Mouse (Mus musculus) right cerebral cortex, postnatal 36 days (tissue): ENCODE measurements around the gene Rbms3.

Source experiments
- DNase-seq, 2 experiments: peaks; one replicate each; pipeline ENCODE4 v3.0.0; 2022; ENCODE audit warnings: low spot score in 2 of 2, mixed read lengths in 1 of 2

Gene Rbms3

DNA sequence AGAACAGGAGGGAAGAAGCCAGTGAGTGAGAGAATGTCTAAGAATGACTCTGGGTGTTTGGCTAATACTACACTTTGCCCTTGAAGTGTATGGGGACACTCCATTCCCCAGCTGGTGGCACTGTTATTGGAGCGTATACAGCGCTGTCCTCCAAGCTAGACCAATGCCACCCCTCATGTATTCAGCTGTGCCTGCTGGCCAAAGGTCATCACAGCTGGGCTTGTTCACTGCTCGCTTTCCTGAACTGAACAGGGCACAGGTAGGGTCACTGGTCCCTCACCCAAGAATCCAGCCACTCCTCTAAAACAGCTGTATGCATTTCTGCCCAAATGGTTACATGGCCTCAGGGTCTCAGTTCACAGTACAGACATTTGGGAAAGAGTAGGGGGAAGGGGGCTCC is 253.9 kb downstream of the Rbms3 start:
- DNase-seq, result no peak

DNA sequence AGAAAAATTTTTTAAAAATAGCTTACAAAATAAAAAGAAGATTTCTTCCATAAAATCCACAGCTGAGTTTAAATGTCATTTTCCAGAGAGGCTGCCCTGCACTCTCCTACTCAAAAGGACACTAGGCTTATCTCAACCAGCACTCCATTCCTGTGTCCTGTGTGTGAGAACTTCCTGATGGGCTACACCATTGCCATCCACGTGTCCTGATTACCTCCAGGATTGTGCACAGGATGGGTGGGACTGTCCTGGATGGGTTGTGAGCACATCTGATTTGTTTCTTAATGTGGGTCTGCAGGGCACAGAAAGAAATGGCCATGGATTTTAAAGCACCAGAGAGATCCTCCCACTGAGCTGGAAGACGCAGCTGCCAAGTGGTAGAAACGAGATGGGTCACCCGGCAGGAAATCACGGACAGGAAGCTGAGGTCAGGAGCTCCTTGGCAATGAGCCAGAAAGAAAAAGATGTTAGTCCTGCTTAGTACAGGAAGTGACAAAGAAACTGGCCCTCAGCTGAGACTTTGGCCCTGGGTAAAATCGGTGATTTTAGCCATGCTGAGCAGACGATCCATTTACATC is 256.5 kb downstream of the Rbms3 start:
- no peak for DNase-seq

DNA sequence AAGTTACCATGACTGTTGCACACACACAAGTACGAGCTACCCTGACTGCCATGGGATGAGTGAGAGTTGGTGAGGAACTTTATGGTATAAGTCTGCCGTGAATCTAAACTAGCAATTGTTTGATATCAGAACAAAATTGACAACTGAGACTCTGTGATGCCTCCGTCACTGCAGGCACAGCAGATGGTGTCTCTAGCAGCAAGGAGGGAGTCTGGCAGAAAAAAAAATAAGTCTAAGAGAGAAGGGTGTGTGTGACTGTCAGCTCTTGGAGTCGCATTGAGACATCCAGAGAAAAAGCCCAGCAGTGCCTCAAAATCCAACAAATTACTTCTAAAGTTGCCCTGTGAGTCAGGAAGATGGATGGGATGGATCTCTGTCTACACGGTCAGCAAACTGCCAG is 257.7 kb downstream of the Rbms3 start:
- DNase-seq, result no peak

DNA sequence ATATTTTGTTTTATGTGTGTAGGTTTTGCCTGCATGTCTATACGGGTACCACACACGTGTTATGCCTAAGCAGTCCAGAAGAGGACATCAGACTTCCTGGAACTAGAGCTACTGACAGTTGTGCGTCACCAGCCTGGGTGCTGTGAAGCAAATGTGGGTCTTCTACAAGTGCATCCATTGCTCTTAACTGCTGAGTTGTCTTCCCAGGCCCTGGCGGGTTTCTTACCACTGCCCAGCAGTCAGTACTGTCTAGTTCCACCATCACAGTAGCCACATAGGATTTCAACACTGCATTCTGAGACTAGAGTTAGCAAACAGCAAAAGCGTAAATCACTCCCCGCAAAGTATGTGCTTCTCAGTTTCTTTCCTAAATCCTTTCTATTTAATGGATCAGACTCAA is 259.6 kb downstream of the Rbms3 start:
- no peak for DNase-seq

DNA sequence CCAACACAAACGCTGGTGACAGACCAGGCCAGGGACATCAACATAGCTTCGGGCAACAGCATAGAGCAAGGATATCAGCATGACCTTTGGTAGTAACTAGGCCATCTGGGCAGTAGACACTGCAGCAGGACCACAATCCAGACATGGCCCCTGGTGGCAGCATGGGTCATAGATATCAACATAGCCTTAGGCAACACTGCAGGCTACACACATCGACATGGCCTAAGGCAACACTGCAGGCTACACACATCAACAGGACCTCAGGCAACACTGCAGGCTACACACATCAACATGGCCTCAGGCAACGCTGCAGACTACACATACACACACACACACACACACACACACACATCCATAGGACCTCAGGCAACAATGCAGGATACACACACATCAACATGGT is 261.7 kb downstream of the Rbms3 start:
- DNase-seq, result no peak

DNA sequence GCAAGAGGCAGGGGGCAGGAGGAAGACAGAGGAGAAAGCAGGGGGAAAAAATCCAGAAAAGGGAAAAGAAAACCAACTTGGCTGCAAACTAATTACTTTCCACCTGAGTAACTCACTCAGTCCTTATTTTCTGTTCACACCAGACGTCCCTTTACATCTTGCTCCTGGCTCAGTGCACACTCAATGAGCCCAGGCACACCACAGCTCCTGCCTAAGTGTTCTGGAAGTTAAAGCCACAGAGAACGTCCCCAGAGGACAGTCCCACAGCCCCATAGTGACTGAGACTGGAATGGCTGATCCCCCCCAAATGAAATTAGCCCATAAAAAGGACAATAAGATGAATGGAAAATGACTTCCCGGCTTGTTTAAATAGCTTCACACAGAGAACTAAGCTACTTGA is 265.1 kb downstream of the Rbms3 start:
- no peak for DNase-seq

DNA sequence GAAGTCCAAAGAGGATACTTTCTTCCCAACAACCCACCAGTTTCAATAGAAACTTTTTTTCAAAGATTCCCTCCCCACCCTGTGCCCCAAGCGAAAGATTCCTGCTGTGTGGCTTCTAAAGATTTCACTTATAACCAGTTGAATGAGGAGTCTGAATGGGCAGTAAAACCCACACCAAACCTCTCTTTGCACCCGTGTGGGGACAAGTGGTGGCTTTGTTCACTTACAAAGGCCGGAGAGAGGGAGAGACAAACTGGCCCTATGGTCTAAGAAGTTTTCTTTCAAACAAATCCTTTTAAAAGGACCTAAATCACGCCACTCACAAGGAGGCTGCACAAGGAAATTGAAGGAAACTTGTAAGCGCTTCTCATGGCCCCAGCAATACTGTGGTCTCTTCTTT is 268.3 kb downstream of the Rbms3 start:
- no peak for DNase-seq

DNA sequence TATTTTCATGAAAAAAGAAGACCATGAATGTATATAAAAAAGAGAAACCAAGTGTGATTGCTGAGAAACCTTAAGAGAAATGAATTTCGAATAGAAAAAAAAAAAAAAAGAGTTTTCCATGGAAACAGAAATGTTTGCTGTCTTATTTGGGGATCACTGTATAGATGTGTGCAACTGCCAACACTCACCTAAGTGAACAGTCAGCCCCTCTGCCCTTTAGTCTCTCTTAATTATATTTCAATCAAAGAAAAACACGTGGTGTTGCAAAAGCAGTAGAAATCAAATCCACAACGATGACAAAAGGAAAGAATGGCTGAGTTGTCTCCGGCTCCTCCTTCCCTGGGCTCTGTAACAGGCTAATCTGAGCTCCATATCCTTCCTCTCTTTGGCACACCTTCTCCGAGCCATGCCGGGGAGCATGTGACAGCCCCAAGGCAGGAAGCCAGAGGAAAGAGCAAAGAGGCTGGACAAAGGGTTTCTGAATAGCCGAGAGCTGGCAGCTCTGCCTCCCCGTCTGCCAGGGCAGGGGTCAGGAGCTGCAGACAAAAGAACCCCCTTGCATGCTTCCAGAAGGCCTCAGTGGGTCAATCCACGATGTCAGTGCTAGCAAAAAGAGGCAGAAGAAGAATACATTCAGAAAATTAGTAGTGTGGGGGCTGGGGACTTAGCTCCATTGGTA is 272.8 kb downstream of the Rbms3 start:
- DNase-seq, result peak; percentile 29 to 30

DNA sequence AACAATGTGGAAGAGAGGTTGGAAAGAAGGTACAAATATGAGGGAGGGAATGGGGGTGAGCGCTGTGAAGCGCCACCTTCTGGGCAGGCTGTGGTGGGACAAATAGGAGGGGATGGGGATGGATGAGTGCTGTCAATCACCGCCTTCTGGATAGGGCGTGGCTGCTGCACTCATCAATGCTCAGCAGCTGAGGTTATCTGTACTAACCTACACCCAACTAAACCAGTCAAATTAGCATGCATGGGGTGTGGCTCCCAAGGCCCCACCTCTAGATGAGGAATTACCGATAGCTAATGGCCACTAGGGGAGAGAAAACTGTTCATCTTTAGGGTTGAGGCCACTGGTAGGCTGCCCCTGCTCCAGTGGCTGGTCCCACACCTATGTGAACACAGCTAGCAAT is 274.2 kb downstream of the Rbms3 start:
- no peak for DNase-seq

DNA sequence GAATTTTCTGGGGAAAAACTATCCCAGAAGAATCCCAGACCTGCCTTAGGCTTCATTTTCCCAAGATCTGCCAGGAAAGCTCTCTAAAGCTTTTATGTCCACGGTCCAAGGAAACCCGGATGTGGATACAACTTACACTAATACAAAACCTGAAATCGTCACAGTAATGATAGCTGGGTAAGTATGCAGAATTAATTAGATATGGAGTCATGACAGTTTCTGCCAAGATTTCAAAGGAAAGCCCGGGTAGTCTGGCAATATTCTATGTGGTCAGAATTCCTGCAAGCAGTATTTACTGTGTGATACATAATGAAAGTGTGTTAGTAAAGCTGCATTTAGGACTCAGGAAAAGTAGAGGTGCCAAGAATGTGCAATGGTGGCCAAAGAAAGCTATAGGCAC is 287.4 kb downstream of the Rbms3 start:
- no peak for DNase-seq

DNA sequence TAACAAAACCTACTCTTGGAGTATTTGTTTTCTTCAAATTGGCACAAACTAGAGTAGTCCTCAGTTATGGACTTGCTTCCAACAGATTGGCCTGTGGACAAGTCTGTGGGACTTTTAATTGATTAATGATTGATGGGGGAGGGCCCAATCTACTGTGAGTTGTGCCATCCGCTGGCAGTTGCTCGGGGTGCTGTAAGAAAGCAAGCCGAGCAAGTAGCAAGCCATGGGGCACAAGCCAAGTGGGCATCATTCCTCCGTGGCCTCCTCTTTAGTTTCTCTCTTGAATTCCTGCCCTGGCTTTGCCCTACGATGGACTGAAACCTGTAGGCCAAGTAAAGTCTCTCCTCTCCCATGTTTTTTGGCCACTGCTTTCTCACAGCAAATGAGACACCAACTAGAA is 299.0 kb downstream of the Rbms3 start:
- no peak for DNase-seq

DNA sequence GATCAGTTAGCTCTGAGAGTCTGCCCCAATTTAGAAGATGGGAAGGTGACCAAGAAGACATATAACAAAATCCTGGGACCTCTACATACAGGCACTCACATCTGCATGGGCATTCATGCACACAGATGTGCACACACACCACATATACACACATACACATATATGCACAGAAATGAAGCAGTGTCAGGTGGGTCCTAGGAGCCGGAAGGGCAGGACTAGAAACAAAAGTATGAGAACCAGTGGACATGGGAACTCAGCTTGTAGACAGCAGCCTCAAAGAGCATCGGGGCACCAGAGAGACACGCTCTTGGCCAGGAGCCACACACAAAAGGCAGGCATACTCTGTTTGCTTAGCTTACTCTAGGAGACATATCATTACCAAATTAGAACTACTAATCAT is 310.4 kb downstream of the Rbms3 start:
- no peak for DNase-seq

DNA sequence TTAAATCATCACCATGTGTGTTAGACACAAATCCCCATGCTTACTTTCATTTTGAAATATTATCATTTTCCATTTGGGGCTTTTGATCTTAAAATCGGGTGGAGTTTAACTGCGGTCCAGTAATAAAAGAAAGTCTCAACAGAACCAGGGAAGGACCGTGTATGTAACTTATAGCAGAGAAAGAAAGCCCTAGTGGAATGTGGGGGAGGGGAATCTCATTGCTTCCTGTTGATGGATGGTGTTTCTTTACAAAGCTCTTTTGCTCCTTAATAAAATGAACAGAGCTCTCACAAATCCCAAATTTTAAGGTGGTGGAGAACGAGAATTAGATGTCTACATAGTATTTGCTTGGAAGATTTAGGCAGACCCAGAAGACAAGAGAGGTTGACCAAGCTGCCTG is 311.3 kb downstream of the Rbms3 start:
- no peak for DNase-seq

DNA sequence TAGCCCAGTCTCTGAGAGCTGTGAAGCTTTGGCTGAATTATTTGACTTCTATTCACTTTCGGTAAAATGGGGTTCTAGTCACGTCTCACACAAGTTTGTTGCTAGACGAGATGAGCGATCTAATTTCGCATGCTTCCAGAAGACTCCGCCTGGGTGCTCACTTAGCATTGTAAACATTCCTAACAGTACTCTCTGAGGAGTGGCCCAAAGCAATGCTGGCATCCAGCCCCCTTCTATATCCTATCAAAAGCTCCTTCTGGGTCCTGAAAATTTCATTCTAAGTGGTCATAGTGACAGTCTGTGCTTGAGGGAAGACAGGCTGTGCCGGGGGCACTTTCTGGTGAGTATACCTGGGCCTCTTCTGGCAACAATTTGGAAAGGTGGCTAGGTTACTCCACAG is 312.5 kb downstream of the Rbms3 start:
- DNase-seq, result no peak

DNA sequence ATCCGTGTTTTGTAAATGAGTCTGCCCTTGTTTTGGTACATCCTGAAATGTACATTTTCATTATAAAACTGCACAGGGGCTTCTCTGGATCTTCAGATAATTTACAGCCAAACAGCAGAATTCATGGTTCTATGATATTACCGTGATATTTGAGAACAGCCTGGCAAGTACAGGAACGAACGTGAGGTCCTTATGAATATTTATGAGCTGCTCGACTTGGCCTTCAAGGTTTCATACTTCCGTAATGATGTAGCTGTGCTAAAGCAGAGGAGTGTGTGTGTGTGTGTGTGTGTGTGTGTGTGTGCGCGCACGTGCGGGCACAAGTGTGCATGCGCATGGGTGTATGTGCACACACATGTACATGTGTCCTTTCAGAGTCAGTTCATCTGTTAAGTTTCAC is 316.1 kb downstream of the Rbms3 start:
- no peak for DNase-seq

DNA sequence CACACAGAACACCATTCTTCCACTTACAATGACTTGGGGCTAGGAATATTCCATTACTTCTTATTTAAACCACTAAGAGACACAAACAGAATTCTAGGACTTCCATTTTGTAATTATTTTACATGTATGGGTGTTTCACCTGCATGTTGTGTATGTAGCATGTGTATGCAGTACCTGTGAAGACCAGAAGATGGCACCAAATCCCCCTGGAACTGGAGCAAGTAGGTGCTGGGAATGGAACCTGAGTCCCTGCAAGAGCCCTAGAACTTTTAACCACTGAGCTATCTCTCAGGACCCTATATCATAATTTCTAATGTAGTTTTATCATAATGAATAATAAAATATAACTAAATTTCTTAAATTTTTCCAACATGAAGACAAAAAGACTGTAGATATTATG is 319.9 kb downstream of the Rbms3 start:
- DNase-seq, result no peak

DNA sequence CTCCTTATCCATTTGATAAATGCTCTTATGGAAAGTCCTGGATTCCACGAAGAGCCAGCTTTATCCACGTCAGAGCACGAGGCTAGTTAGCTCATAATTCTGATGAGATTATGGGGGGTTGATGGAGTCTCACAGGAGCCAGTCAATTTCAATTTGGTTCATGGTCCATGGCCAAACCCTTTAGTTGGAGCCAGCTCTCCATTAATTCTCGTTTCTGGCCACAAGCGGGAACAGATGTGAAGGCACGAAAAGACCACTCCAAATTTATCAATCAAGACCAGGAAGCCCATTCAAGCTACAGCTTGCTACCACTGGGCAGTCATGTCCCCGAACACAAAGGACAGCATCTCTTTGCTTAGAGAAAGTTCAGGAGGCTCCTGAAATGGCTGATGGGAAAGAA is 330.7 kb downstream of the Rbms3 start:
- DNase-seq, result no peak

DNA sequence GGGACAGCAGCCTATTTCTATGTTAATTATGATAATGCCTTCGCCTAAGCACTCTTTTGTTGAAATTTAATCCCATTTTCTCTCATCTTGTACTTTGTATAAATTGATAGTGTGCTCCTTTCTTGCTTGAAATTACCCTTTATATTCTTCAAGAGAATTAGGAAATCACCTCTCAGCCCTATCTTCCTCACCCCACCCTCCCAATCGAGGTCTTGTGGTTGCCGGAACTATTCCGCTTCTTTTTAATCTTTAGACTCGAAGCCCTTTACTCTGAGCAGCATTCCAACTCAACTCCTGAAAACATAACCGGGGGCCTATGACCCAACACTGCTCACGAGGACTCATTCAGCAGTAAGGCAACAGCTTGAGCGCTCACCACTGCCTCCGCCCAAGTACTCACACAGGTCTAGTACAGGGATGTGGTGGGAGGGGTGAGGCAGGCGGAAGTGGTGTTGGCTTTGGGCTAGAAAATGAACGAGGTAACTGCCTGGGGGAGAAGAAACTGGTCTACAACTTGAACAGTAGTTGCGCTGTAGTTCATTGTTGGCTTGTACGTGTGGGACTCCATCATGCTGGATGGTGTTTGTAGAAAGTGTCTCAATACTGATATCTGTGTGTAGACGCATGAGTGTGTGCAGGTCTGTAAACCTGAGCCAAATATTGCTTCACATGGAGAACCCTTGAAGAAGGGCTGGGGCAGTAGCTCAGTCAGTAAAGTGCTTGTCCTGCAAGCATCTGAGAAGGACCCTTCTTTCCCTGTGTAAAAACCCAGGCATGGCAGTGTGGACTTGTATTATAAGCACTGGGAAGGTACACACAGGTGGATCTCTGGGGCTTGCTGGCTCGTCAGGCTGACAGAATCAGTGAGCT is 331.8 kb downstream of the Rbms3 start:
- no peak for DNase-seq

DNA sequence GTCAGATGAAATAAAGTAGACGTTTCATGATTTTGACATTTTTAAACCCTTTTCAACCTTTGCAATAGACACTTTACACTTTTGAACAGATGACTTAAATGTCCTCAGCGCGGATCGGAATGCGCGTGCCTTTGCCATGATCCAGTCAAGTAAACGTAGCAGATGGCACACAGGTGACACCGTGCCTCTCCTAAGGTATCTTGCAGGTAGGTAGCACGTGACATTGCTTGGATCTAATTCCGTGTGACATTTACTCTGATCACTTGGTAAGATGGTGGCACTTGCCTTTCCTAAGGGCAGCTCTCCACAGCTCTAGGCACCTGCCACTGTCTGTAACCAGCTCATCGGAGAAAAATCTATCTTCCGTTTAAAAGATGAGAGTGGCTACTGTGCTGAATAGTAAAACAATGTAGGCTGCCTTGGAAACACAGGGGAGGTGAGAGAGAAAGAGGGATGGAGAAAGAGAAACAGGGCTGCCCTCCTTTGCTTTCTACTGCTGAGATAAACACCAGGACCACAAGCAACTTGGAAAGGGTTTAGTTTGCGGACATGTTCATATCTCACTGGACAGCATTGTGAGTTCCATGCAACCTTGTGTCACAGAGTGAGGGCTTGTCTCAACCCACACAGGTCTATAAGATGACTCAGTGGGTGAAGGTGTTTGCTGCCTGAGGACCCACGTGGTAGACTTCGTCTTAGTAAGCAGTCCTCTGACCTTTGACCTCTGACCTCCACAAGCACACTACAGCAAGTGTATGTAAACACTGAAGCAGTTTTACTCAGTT is 338.5 kb downstream of the Rbms3 start:
- DNase-seq, result no peak

DNA sequence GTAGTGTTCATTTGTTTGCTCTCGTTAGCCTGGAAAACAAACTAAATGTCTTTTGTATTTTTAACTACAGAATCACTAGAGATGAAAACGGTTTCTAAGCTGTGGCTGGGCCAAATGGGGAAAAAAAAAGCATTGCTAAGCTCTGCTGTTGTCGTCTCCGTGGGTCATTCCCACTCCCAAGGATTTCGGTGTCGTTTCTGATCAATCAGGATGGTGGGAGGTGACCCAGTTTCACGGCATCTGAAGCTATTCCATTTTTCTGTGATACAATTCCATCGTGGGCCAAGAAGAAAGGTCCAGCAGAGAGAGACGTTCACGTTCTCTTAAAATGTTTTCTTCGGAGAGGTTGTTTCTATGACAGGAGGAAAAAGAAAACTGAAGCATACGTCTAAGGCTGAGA is 354.9 kb downstream of the Rbms3 start:
- DNase-seq, result no peak

DNA sequence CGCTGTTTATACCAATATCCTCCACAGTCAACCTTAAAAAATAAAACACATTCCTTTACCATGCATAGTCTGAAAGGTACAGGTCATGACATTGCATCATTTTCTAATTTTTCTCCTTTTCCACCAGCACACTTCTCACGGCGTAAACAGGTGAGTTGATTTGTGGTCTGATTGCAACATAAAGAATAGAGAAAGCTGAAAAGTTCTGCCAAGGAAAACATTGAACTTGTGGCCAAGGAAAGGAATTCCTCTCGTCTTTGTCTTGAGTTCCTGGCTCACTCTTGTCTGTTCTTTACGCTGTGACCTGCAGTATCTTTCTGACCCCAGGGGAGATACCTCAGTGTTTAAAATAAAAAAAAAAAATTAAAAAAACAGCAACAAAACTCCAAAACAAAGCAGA is 370.1 kb downstream of the Rbms3 start:
- no peak for DNase-seq

DNA sequence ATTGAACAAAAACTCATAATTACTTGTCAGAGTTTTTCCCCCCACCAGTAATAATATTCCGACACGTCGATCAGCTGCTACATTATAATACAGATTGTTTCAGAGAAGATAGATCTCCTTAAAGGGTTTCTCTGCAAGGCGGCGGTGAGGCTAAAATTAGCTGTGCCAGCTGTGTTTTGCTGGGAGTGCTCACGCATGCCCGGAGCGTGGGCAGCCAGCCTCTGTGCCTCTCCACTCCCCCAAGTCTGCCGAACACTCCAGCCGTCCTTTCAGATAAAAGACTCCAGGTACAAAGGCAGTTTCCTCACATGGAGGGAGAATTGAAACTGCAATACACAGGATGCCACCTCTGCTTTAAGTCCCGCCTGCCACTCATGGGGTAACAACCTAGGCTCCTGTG is 376.4 kb downstream of the Rbms3 start:
- DNase-seq, result peak; percentile 51 to 68
